11 mouse cellular contexts compared by ENCODE assay signal in genomic region chr5:21387340-21387739, GRCm38 (mm10). TPM values are rescaled to one million over a fixed set of nuclear protein-coding genes. Genes with fewer than 3 reads are reported as not detected.
"Had no signal": no experiment of that assay in that cellular context is flagged by ENCODE, and none has a peak within 500 bp of the region (broad histone marks: within the 10 kb centered on the region; RNA-seq: fewer than 3 reads in every experiment).

No protein-coding gene starts in this region.

- DNase-seq: lung, adult 18-20 months; lung, embryonic 14.5 days; lung, postnatal 10 days; lung, postnatal 4 days; midbrain, embryonic 14.5 days; right cerebral cortex, postnatal 14 days; thymus, adult 2 months; thymus, postnatal 25 days; thymus, postnatal 4 days had no signal

- ATAC-seq: midbrain, embryonic 16.5 days had no signal

RNA-seq across cellular contexts. Expression of gene Ccdc146, which starts 37.1 kb away (rescaled TPM):
- total RNA-seq: megakaryocyte-erythroid progenitor cell, adult 5-6 weeks had no signal
